Mouse (Mus musculus): Measurements from ENCODE around the gene Atp8b5.

GRCm38 (mm10) chr4:43233489-43233888 is 33.5 kb upstream of the Atp8b5 start:
- TF ChIP-seq CTCF (IDR thresholded peaks at IDR 0.05) (no peak), POLR2A (IDR thresholded peaks at IDR 0.05; ENCODE audit: insufficient read depth, low read depth, low read length) (no peak)
